Mouse (Mus musculus): ENCODE measurements around the gene Tom1.

Tom1 gene

GRCm38 (mm10) chr8:75033511-75034243 is at the start of gene Tom1:
Gene Tom1 (plus strand): TSS chr8:75033705.
- DNase-seq: peak; percentile 95 to 98

- no peak for DNase-seq
Observed at GRCm38 (mm10) chr8:74987436-74987835, 46.1 kb upstream of the Tom1 start.

GRCm38 (mm10) chr8:74990021-74990420 is 43.5 kb upstream of the Tom1 start:
- peak; percentile 24 to 30 for DNase-seq

GRCm38 (mm10) chr8:74993081-74993474 is 40.4 kb upstream of the Tom1 start, which contains the start of gene Hmgxb4:
Gene Hmgxb4 (plus strand): TSS chr8:74993356.
- no peak for DNase-seq

GRCm38 (mm10) chr8:74993475-74994451 is 39.7 kb upstream of the Tom1 start:
- peak; percentile 88 to 94 for DNase-seq

- peak; percentile 13 to 33 for DNase-seq
Observed at GRCm38 (mm10) chr8:74994540-74994939, 39.0 kb upstream of the Tom1 start.

- DNase-seq: no peak
Observed at GRCm38 (mm10) chr8:75000431-75000830, 33.1 kb upstream of the Tom1 start.

GRCm38 (mm10) chr8:75008826-75009225 is 24.7 kb upstream of the Tom1 start:
- DNase-seq: no peak

GRCm38 (mm10) chr8:75013557-75013956 is 19.9 kb upstream of the Tom1 start:
- DNase-seq: no peak

- no peak for DNase-seq
Observed at GRCm38 (mm10) chr8:75013964-75014363, 19.5 kb upstream of the Tom1 start.

GRCm38 (mm10) chr8:75015981-75016380 is 17.5 kb upstream of the Tom1 start:
- DNase-seq: no peak

GRCm38 (mm10) chr8:75016422-75016821 is 17.1 kb upstream of the Tom1 start:
- no peak for DNase-seq

GRCm38 (mm10) chr8:75018274-75018972 is 15.1 kb upstream of the Tom1 start:
- DNase-seq: peak; percentile 21 to 56

- peak in 1 of 2 experiments; percentile 22 for DNase-seq
Observed at GRCm38 (mm10) chr8:75023660-75024316, 9.7 kb upstream of the Tom1 start.

- DNase-seq: no peak
Observed at GRCm38 (mm10) chr8:75025809-75026208, 7.7 kb upstream of the Tom1 start.

- DNase-seq: no peak
Observed at GRCm38 (mm10) chr8:75030453-75031024, 3.0 kb upstream of the Tom1 start.

GRCm38 (mm10) chr8:75032961-75033360 is 544 bp upstream of the Tom1 start:
- no peak for DNase-seq

- DNase-seq: no peak
Observed at GRCm38 (mm10) chr8:75034285-75034684, 780 bp downstream of the Tom1 start.

- no peak for DNase-seq
Observed at GRCm38 (mm10) chr8:75035640-75036039, 2.1 kb downstream of the Tom1 start.

- DNase-seq: peak; percentile 29 to 31
Observed at GRCm38 (mm10) chr8:75038497-75038896, 5.0 kb downstream of the Tom1 start.

- DNase-seq: no peak
Observed at GRCm38 (mm10) chr8:75039754-75040153, 6.2 kb downstream of the Tom1 start.

GRCm38 (mm10) chr8:75042171-75042570 is 8.7 kb downstream of the Tom1 start:
- DNase-seq: no peak

Measured in kidney, postnatal 4 days (tissue).